Mouse (Mus musculus) heart, postnatal 4 days (tissue): ENCODE measurements around the gene Klhl23. TPM values are rescaled to one million over a fixed set of nuclear protein-coding genes. Genes with fewer than 3 reads are reported as not detected.

Source experiments
- DNase-seq: peaks from one replicate; pipeline ENCODE4 v3.0.0; 2021
- total RNA-seq, 2 experiments: library from RNA; stranded (reverse); gene quantifications; 2 replicates each; pipeline ENCODE4 v1.2.3; 2021

Gene Klhl23
- total RNA-seq, 2 experiments from 2014 or later: 56.7 to 62.7 TPM

DNA sequence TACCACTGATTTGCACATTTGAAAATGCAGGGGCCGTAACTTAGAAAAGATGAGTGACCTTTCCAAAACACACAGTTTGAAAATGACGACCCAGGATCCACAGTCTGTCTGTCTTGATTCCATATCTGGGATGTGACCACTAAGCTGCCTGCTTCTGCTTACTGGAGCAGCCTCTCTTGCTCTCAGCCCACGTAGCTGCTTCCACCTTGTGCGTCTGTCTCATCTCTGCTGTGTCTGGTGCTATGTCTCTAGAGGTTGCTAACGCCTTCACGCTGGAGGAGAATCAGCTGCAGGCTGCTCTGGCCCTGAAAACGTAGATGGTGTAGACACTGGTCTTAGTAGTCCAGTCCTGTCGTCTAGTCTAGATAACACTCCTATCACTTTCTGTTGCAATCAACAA lies 8.4 kb downstream of the Klhl23 start:
- no peak for DNase-seq

DNA sequence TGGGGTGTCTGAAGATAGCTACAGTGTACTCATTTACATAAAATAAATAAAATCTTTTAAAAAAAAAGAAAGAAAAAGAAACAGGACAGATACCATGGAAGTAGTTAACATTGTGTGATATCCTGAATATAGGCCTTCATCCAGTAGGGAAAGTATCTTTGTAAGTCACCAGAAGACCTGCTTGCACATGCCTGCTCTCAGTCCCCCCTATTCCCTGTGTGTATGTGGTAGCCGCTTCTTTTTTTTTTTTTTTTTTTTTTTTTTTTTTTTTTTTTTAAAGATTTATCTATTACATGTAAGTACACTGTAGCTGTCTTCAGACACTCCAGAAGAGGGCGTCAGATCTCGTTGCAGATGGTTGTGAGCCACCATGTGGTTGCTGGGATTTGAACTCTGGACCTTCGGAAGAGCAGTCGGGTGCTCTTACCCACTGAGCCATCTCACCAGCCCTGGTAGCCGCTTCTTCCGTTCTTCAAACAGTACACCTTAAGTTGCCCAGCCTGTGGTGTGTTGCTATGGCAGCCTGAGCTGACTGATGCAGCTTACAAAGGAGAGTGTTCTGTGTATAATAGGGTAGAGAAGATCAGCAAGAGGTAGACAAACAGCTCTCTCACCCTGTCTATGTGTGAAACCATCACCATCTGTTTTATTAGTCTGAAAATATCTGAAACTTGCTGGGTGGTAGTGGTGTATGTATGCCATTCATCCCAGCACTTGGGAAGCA lies 15.7 kb downstream of the Klhl23 start:
- DNase-seq: no peak

DNA sequence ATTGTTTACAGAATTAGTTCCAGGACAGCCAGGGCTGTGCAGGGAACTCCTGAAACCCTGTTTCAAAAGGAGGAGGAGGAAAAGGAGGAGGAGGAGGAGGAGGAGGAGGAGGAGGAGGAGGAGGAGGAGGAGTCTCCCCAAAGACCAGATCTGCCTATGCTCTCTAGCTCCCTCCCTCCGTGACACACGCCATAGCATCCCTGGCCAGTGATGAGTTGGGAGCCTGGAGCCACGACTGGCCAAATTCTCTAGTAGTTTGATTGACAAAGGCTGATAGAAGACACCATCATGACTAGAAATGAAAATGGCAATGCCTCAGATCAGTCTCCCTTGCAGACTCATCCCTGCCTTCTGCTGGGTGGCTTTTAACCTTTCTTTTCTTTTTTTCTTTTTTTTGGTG lies 16.3 kb downstream of the Klhl23 start:
- no peak for DNase-seq

DNA sequence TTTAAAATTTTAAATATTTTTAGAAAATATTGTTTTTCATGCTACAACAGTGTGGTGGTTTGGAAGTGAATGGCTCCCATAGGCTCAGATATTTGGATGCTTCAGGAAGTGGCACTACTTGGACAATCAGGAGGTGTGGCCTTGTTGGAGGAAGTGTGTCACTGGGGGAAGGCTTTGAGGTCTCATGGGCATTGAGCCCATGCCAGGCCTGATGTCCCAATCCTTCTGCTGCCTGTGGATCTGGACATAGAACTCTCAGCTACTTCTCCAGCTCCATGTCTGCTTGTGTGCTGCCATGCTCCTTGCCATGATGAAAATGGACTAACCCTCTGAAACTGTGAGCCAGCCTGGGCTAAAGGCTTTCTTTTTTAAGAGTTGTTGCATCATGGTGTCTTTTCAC lies 17.0 kb downstream of the Klhl23 start:
- no peak for DNase-seq

DNA sequence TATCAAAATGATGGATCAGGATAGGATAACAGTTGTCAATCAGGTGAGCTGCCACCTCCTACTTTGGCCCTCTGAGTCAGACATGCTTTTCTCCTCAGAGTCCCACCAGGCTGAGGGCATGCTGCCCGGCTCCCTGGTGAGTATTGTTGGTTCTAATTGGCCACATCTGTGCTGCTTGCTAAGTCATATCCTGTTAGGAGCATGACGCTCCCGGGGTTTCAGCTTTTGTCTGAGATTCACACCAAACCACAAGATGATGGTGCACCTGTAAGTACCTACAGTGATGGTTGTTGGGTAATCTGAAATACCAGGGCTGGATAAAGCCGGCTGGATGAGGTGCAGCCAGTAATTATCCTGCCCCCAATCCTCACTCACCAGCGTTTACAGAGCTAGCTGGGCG lies 18.5 kb downstream of the Klhl23 start:
- no peak for DNase-seq

DNA sequence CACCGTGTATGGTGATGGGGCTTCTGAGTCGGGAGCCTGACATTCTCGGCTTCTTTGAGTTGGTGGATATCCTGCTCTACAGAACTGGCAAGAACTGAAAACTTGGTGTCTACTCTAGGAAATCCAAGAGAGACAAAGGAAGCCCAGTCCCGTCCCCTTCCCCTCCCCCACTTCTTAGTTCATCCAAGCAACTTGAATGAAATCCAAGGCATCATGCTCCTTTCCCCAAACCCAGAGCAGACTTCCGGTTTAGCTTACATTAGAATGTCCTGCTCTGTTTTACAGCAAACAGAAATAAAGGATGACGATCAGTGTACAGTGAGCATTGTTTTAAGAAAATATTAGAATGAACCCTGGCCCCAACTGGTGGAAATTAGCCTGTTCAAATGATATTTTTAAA lies 27.5 kb downstream of the Klhl23 start:
- no peak for DNase-seq

DNA sequence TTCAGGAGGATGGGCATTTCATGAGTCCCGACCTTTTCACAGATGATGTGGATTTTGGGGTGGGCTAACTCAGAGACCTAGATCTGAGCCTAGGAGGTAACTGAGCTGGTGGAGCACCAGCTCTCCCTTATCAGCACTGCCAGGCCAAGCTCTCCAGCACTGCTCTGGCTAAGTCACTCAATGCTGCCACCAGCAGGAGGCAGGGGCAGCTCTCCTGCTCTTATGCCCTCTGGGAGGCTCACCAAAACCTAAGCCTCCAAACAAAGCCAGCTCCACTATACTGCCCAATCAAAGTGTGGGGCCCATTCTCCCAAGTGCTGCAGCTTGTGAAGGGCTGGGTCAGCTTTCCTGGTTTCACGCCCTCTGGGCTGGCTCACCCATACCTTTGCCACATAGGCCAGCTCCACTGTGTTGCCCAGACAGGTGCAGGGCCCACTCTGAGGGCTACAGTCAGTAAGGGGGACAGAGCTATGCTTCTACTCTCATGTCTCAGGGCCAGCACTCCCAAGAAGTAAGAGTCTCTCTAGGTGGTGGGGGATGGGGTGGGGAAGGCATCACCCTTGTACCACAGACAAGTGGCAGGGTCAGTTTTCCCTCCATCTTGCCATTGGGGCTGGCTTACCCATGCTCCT lies 29.8 kb downstream of the Klhl23 start:
- DNase-seq: no peak

DNA sequence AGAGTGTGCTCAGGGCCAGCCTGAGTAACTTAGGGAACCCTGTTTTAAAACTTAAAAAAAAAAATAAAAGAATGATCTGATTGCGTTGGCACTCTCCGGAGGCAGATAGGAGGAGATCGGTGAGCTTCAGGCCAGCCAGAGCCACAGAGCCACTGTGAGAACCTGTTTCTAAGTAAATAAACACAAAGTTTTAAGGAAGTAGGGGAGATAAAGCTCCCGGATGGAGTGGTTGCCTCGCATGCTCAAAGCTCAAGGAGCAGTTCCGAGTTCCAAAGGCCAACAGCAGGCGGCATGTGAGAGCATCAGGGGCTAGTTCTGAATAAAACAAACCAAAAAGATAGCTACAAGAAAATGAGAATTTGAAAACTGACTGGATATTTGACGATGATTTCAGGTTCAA lies 34.6 kb downstream of the Klhl23 start:
- DNase-seq: no peak

DNA sequence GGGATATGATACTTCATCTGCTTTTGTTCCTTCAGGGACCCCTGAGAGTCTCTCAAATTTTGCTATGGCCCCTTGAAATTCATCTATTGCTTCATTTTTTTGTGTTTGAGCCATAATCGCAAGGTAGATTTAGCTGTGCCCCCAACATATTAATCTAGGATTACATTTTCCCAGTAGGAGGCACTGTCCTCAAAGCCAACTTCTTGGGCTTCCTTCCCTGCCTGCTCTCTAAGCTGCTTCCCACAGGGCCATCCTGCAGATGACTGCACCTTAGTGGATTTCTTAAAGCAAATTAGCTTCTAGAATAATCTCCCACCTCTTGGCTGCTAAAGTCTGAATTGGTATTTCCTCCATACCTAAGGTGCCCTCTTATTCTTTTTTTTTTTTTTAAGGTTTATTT lies 36.1 kb downstream of the Klhl23 start:
- no peak for DNase-seq

DNA sequence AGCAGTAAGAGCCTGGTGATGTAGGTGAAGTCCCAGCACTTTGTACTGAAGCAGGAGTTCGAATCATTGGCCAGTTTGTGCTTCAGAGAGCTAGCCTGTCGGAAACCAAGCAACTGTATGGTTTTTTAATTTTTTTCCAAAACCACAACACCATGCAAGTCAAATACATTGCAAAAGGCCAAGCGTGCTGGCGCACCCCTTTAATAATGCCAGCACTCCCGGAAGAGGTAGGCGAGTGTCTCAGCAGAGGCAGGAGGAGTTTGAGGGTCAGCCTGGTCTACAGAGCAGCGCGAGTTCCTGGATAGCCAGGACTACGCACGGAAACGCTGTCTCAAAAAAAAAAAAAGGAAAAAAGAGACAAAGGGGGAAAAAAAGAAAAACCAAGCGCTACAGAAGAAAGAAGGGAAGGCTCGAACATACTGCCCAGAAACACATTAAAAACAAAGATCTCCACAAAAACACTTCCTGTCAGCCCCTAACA lies 39.3 kb downstream of the Klhl23 start:
- DNase-seq: peak; percentile 14

DNA sequence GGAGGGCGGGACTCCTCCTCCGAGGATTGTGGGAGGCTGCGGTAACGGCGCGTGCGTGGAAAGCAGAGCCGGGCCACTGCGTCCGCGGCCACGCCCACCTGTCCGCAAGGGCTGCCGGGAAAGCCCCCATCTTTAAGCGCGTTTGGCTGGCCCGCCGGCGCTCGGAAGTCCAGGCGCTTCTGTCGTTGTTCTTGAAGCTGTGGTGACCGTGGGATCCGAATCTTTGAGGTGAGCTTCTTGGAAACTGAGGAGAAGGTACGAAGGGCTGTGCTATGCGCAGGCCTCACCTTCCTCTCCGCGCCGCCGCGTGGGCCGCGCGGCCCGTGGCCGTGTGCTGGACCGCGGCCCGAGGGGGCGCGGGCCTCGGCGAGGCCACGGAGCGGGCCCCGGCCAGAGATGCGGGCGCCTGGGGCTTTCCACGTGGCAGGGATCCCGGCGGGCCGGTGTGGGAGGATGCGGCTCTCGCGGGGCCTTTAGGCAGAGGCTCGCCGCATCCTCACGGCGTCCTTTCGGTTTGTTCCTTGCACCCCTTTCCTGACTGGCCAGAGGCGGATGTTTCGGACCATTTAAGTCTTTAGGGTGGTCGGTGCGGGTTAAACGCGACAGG lies 39.8 kb downstream of the Klhl23 start, which contains the start of gene Ssb:
Gene Ssb (plus strand): TSS at position 78 of the 607 bp plus-strand sequence.
- DNase-seq: peak; percentile 95

DNA sequence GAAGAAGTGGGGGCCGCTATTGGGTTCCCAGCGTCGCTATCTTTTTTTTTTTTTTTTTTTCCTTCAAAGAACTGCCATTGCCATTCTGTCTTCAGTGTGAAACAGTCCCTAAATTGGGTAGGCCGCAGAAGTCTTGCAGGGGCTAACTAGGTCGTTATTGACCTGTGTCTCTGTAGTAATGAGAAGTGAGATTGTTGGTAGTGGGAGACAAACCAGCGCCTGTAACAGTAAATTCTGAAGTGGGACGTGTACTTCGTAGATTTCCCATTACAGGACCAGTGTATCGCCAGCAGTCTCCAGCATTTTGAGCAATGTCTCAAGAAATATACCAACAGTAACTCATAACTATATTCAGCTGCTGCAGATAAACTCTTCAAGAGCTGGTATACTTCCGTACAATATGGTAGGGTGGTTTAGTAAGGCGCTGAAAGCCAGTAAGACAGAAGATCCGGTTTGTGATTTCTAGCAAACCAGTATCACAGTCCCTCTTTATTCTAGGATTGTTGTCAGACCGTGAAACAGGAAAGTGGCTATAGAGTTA lies 40.4 kb downstream of the Klhl23 start:
- DNase-seq: no peak

DNA sequence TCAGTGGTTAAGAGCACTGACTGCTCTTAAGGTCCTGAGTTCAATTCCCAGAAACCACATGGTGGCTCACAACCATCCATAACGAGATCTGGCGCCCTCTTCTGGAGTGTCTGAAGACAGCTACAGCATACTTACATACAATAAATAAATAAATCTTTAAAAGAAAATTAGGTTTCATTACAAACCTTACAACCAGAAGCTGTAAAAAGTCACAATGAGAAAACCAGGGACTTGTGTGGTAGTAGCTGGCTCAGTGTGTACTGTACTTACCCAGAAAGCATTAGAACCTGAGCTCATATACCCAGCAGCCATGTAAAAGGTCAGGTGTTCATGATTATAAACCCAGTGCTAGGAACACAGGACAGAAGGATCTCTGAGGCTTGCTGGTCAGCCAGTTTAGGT lies 62.2 kb downstream of the Klhl23 start:
- no peak for DNase-seq

DNA sequence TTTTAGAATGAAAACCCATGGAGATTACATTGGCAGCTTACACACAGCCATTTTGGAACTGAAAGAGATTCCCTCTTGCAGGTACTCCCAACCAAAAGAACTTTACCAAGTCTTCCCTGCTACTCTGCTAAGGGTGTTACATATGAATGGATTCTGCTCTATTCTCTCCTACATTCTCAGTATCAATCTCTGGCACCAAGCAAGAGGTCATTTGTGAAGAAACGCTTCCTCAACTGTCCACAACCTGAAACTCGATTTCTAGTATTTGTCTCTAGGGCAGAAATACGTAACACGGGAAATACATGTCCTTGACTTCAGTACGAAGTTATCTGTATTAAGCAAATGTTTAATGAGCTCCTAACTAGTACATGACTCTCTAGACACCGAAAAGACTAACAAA lies 62.8 kb downstream of the Klhl23 start:
- DNase-seq: no peak

DNA sequence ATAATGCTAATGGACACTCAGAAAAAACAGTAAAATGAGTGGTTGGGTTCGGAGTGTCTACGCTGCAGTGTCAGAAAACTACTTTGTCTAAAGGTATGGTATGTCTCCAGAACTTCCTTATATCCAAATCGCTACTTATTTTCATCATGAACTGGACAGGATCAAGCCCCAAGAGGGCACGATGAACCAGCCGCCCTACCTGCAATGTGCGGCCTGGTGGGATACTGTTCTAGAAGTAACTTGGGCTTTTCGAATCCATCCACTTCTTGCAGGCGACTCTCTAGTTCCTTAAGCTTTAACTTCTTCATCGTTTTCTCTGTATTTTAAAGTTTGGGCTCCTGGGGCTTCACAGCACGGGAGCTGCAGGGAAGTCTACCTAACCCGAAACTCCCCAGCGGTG lies 63.3 kb downstream of the Klhl23 start:
- DNase-seq: no peak

DNA sequence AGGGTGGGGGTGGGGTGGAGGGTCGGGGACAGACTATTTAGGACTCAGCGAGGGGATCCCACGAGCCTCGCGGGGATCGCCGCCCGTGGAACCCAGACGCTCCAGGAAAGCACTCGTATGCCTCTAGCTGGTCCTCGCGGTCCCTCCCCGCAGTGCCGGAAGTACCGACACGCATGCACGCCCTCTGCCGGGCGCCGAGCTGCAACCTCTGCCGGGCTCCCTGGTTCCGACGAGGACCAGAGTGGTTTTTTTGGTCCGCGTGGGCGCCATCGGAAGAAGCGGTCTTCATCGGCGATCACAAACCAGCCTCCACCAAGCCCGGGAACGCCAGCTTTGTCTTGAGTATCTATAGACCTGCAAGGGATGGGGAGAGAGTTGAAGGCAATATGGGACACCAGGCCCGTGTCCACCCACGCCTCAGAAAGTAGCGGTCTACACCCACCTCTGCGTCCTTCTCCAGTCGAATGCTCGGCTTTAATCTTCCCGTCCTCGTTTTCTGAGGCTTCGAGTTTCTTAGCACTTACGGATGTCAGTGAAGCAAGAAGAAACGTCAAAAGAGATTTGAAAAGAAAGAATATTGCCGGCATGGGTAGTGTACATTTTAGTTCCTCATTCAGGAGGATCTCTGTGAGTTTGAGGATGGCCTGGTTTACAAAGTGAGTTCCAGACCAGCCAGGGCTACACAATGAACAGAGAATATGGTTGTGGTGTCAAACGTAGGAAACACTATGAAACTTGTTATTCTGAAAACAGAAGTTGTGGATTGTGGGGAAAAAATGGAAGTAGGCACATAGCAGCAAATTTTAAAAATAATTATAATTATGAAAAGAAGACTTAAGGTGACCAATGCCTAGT lies 63.9 kb downstream of the Klhl23 start, which contains the start of gene Mettl5:
Gene Mettl5 (minus strand): TSS at position 165 of the 855 bp plus-strand sequence.
- DNase-seq: peak; percentile 94

Other genes starting within 250 kb of the Klhl23 start
- gene Lrp2, start 235.9 kb upstream of the Klhl23 start, total RNA-seq: 1 to 10 TPM; 1.2 TPM
- gene Bbs5, start 174.8 kb upstream of the Klhl23 start, total RNA-seq: 1 to 10 TPM; 4.2 to 5.6 TPM
- 10 to 100 TPM; 86.3 to 87.5 TPM for gene Klhl41, start 151.8 kb upstream of the Klhl23 start, total RNA-seq
- gene Fastkd1, start 108.4 kb upstream of the Klhl23 start, total RNA-seq: 10 to 100 TPM; 26.8 to 28.2 TPM
- 10 to 100 TPM; 56.7 to 59.9 TPM for gene Ppig, start 99.4 kb upstream of the Klhl23 start, total RNA-seq
- gene Ccdc173, start 32.4 kb upstream of the Klhl23 start, total RNA-seq: under 1 TPM; 0.43 to 0.99 TPM
- 10 to 100 TPM; 12.2 to 15.3 TPM for gene Phospho2, start 32.3 kb upstream of the Klhl23 start, total RNA-seq
- gene Ssb, start 39.6 kb downstream of the Klhl23 start, total RNA-seq: 100 to 1,000 TPM; 112 to 114 TPM
- gene Mettl5, start 63.7 kb downstream of the Klhl23 start, total RNA-seq: 10 to 100 TPM; 21.6 to 22.1 TPM
- 10 to 100 TPM; 87.2 to 88.7 TPM for gene Ubr3, start 75.3 kb downstream of the Klhl23 start, total RNA-seq
- under 1 TPM; 0.52 to 0.68 TPM for gene Myo3b, start 217.2 kb downstream of the Klhl23 start, total RNA-seq